Mouse (Mus musculus): Measurements from ENCODE around the gene Zfp169. TPM values are rescaled to one million over a fixed set of nuclear protein-coding genes. Genes with fewer than 3 reads are reported as not detected.
"Not testable (repeated sequence)": the region's sequence is repeated elsewhere in the genome, so short reads cannot be mapped to it uniquely, and the experiment has no call there.

The Zfp169 gene
- total and polyA plus RNA-seq, 2 experiments from 2014 or later = 4.0 to 36.6 TPM

GRCm38 (mm10) chr13:48525745-48526144, 12.5 kb upstream of the Zfp169 start:
- Histone ChIP-seq H3K9ac (no peak overlapping the region), H3K36me3 (ENCODE audit: insufficient read depth) (no peaks in the 10 kb centered on the region), H3K27me3 (ENCODE audit: insufficient read depth, low read length) (no peaks in the 10 kb centered on the region), H3K4me3 (ENCODE audit: low read depth, low read length) (no peak overlapping the region), H3K4me1 (ENCODE audit: insufficient read depth) (no peaks in the 10 kb centered on the region), H3K4me2 (ENCODE audit: low read depth) (no peak overlapping the region), H3K27ac (ENCODE audit: low read depth, low read length) (no peak overlapping the region), H3K9me3 (ENCODE audit: low read length) (no peaks in the 10 kb centered on the region)
- ATAC-seq (no peak), DNase-seq (no peak)
- 86% methylated on average over 5 of the region's 5 CpGs for WGBS
- TF ChIP-seq CTCF (IDR thresholded peaks at IDR 0.05; ENCODE audit: low read depth) = no peak

DNA sequence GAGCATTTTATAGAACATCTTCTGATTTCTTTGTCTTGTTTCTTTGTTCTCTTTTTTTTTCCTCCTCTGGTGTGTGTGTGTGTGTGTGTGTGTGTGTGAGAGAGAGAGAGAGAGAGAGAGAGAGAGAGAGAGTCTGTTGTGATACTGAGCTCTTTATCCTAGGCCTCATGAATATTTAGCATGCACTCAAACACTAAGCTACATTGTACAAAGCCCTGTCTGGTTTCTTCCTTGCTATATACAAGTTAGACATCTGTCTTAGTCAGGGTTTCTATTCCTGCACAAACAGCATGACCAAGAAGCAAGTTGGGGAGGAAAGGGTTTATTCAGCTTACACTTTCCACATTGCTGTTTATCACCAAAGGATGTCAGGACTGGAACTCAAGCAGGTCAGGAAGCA, 5.9 kb upstream of the Zfp169 start:
- H3K27ac ChIP-seq (ENCODE audit: low read depth, low read length); ATAC-seq; H3K9me3 ChIP-seq (ENCODE audit: low read length); H3K4me2 ChIP-seq (ENCODE audit: low read depth); H3K36me3 ChIP-seq (ENCODE audit: insufficient read depth); DNase-seq; H3K9ac ChIP-seq; H3K27me3 ChIP-seq (ENCODE audit: insufficient read depth, low read length); H3K4me3 ChIP-seq (ENCODE audit: low read depth, low read length); H3K4me1 ChIP-seq (ENCODE audit: insufficient read depth): not testable (repeated sequence)

DNA sequence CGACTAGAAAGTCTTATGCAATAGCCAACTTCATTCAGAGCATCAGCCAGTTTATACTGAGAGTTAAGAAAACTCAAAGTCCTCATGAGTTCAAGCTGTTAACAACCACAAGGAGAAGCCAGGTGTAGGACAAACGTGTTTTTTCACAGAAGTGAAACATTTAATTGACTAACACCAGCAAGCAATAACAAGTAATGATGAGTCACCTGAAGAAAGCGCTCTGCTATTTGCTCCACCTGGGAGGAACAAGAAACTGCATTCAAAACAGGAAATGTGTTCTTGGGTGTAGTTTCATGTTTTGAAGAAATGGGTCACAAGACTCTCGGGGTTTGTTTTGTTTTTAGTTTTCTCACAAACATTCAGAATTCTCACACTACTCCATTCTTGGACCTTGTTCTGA, 2.6 kb upstream of the Zfp169 start:
- DNase-seq (no peak), ATAC-seq (no peak)
- no peak overlapping the region for H3K9ac ChIP-seq
- no peaks in the 10 kb centered on the region for H3K27me3 ChIP-seq (ENCODE audit: insufficient read depth, low read length)
- H3K4me1 ChIP-seq (ENCODE audit: insufficient read depth) = peaks cover 8% of the 10 kb centered on the region
- 88% methylated on average over 4 of the region's 4 CpGs for WGBS
- no peak overlapping the region for H3K4me3 ChIP-seq (ENCODE audit: low read depth, low read length)
- TF ChIP-seq CTCF (IDR thresholded peaks at IDR 0.05; ENCODE audit: low read depth) = no peak
- no peaks in the 10 kb centered on the region for H3K9me3 ChIP-seq (ENCODE audit: low read length)
- H3K27ac ChIP-seq (ENCODE audit: low read depth, low read length) = no peak overlapping the region
- no peaks in the 10 kb centered on the region for H3K36me3 ChIP-seq (ENCODE audit: insufficient read depth)
- no peak overlapping the region for H3K4me2 ChIP-seq (ENCODE audit: low read depth)

GRCm38 (mm10) chr13:48508661-48509060, 4.6 kb downstream of the Zfp169 start:
- H3K4me2 ChIP-seq (ENCODE audit: low read depth) = no peak overlapping the region
- H3K27ac ChIP-seq (ENCODE audit: low read depth, low read length) = no peak overlapping the region
- H3K4me1 ChIP-seq (ENCODE audit: insufficient read depth) = peaks cover 8% of the 10 kb centered on the region
- no peaks in the 10 kb centered on the region for H3K27me3 ChIP-seq (ENCODE audit: insufficient read depth, low read length)
- no peak for TF ChIP-seq CTCF (IDR thresholded peaks at IDR 0.05; ENCODE audit: low read depth)
- 95% methylated on average over 9 of the region's 9 CpGs for WGBS
- DNase-seq (no peak), ATAC-seq (no peak)
- H3K4me3 ChIP-seq (ENCODE audit: low read depth, low read length) = no peak overlapping the region
- peaks cover 19% of the 10 kb centered on the region for H3K36me3 ChIP-seq (ENCODE audit: insufficient read depth)
- H3K9me3 ChIP-seq (ENCODE audit: low read length) = no peaks in the 10 kb centered on the region
- no peak overlapping the region for H3K9ac ChIP-seq

GRCm38 (mm10) chr13:48502422-48502821, 10.8 kb downstream of the Zfp169 start:
- H3K9ac ChIP-seq = no peak overlapping the region
- H3K4me2 ChIP-seq (ENCODE audit: low read depth) = no peak overlapping the region
- H3K36me3 ChIP-seq (ENCODE audit: insufficient read depth) = peaks cover 32% of the 10 kb centered on the region
- H3K27ac ChIP-seq (ENCODE audit: low read depth, low read length) = no peak overlapping the region
- H3K27me3 ChIP-seq (ENCODE audit: insufficient read depth, low read length) = no peaks in the 10 kb centered on the region
- 0 out of 2 replicates have a peak, but pooled peaks cover 3% of the 10 kb centered on the region for H3K4me1 ChIP-seq (ENCODE audit: insufficient read depth)
- ATAC-seq (no peak), DNase-seq (no peak)
- no peak overlapping the region for H3K4me3 ChIP-seq (ENCODE audit: low read depth, low read length)
- 67% methylated on average over 5 of the region's 5 CpGs for WGBS
- no peaks in the 10 kb centered on the region for H3K9me3 ChIP-seq (ENCODE audit: low read length)
- TF ChIP-seq CTCF (IDR thresholded peaks at IDR 0.05; ENCODE audit: low read depth) = no peak

- ATAC-seq (no peak), DNase-seq (peak; percentile 43)
- peaks cover 17% of the 10 kb centered on the region for H3K36me3 ChIP-seq (ENCODE audit: insufficient read depth)
- 39% methylated on average over 4 of the region's 4 CpGs for WGBS
- H3K4me2 ChIP-seq (ENCODE audit: low read depth) = no peak overlapping the region
- no peaks in the 10 kb centered on the region for H3K27me3 ChIP-seq (ENCODE audit: insufficient read depth, low read length)
- H3K9ac ChIP-seq = no peak overlapping the region
- H3K27ac ChIP-seq (ENCODE audit: low read depth, low read length) = no peak overlapping the region
- TF ChIP-seq CTCF (IDR thresholded peaks at IDR 0.05; ENCODE audit: low read depth) = no peak
- H3K4me1 ChIP-seq (ENCODE audit: insufficient read depth) = 0 out of 2 replicates have a peak, but pooled peaks cover 3% of the 10 kb centered on the region
- no peak overlapping the region for H3K4me3 ChIP-seq (ENCODE audit: low read depth, low read length)
- H3K9me3 ChIP-seq (ENCODE audit: low read length) = peaks cover 4% of the 10 kb centered on the region; the same call in 1 of the 2 replicates
Measured at GRCm38 (mm10) chr13:48498676-48499075, 14.6 kb downstream of the Zfp169 start.

DNA sequence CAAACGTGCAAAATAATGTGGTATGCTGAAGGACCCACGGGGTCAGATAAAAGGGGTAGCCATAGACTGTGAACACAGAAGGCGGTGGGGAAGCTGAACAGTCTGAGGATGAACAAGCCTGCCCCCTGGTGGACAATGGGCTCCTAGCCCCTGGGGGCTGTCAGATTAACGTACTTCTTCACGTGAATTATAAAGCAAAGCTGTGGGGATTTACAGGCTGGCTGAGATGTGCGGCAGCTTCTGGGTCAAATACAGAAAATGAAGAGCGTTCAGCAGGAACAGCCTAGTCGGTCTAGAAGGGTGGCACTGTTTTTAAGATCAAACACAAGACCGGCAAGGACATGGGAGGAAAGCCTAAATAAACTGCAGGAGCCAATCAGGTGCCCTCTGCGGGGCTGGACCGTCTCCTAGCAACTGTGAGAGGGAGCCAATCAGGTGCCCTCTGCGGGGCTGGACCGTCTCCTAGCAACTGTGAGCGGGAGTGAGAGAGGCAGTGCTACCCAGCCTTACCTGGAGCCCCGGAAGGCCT, 15.5 kb downstream of the Zfp169 start:
- Histone ChIP-seq H3K4me1 (ENCODE audit: insufficient read depth) (0 out of 2 replicates have a peak, but pooled peaks cover 3% of the 10 kb centered on the region), H3K9ac (no peak overlapping the region; the same call in 1 of the 2 replicates), H3K4me3 (ENCODE audit: low read depth, low read length) (peak overlapping the region; percentile 26), H3K4me2 (ENCODE audit: low read depth) (peak overlapping the region; percentile 42), H3K36me3 (ENCODE audit: insufficient read depth) (peaks cover 12% of the 10 kb centered on the region), H3K27ac (ENCODE audit: low read depth, low read length) (peak overlapping the region; percentile 59; the same call in 1 of the 2 replicates), H3K9me3 (ENCODE audit: low read length) (peaks cover 4% of the 10 kb centered on the region; the same call in 1 of the 2 replicates), H3K27me3 (ENCODE audit: insufficient read depth, low read length) (no peaks in the 10 kb centered on the region)
- peak; percentile 84 for DNase-seq
- 7% methylated on average over 15 of the region's 15 CpGs for WGBS
- peak; percentile 86 for TF ChIP-seq CTCF (IDR thresholded peaks at IDR 0.05; ENCODE audit: low read depth)
- peak; percentile 100 for ATAC-seq
